ENCODE assay signal across 7 mouse cellular contexts in the genomic region with DNA sequence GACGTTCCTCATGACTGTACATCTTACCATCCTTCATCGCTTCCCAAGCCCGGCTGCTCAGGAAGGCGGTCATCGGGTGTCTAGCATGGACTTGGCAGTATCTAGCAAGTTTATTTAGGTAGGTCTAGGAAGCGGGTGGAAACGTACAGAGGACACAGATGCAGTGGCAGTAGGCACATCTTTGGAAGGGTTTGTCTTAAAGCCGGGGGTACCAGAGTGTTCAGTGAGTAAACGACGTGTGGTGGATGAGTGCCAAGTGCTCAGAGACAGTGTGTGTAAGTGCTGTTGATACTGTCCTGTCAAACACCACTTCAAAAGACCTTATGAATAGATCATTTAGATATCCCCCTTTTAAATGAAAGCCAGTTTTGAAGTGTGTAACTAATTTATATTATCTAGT. TPM values are rescaled to one million over a fixed set of nuclear protein-coding genes. Genes with fewer than 3 reads are reported as not detected.
DNase-seq lines count a peak whose midpoint lies in the region; ATAC-seq lines count a peak whose summit lies in the region.

No protein-coding gene starts in this region.

- H3K36me3 ChIP-seq in lung, embryonic 16.5 days (ENCODE audit: control insufficient read depth, insufficient read depth, low read length): peaks cover 26% of the 10 kb centered on the region
- H3K36me3 ChIP-seq in forebrain, embryonic 11.5 days (ENCODE audit: control insufficient read depth, insufficient read depth, low read length): no peaks in the 10 kb centered on the region
- H3K36me3 ChIP-seq in limb, embryonic 15.5 days: peaks cover 31% of the 10 kb centered on the region
- H3K36me3 ChIP-seq in stomach, embryonic 16.5 days (ENCODE audit: control insufficient read depth, insufficient read depth, low read length): peaks cover 8% of the 10 kb centered on the region

- WGBS in lung, embryonic 16.5 days: 19% methylated on average over 10 of the region's 10 CpGs
- WGBS in forebrain, embryonic 11.5 days: 71% methylated on average over 10 of the region's 10 CpGs
- 28% methylated on average over 10 of the region's 10 CpGs for WGBS in limb, embryonic 15.5 days
- WGBS in stomach, embryonic 16.5 days: 35% methylated on average over 10 of the region's 10 CpGs

- DNase-seq in lung, adult 18-20 months: no peak
- DNase-seq in forebrain, embryonic 11.5 days (ENCODE audit: low spot score): no peak
- no peak for DNase-seq in adrenal gland, postnatal 36 days
- no peak for DNase-seq in gastrocnemius, postnatal 10 days

- H3K27me3 ChIP-seq in lung, embryonic 16.5 days (ENCODE audit: control insufficient read depth, insufficient read depth, low read depth, low read length): no peaks in the 10 kb centered on the region
- H3K27me3 ChIP-seq in forebrain, embryonic 11.5 days (ENCODE audit: control insufficient read depth, insufficient read depth, low read length): no peaks in the 10 kb centered on the region
- H3K27me3 ChIP-seq in limb, embryonic 15.5 days: no peaks in the 10 kb centered on the region
- no peaks in the 10 kb centered on the region for H3K27me3 ChIP-seq in stomach, embryonic 16.5 days (ENCODE audit: control insufficient read depth, insufficient read depth, low read length)

- ATAC-seq in lung, embryonic 16.5 days (ENCODE audit: low read depth): peak; percentile 59
- no peak for ATAC-seq in forebrain, embryonic 11.5 days (replicated peaks; ENCODE audit: low FRiP score)
- no peak for ATAC-seq in limb, embryonic 15.5 days (ENCODE audit: insufficient number of reproducible peaks, low FRiP score, low TSS enrichment, low read depth)
- ATAC-seq in stomach, embryonic 16.5 days (ENCODE audit: insufficient read depth, low FRiP score): no peak

- H3K9me3 ChIP-seq in lung, embryonic 16.5 days (ENCODE audit: control insufficient read depth, low read length): no peaks in the 10 kb centered on the region
- H3K9me3 ChIP-seq in forebrain, embryonic 11.5 days (ENCODE audit: control insufficient read depth, low read length): no peaks in the 10 kb centered on the region
- no peaks in the 10 kb centered on the region for H3K9me3 ChIP-seq in limb, embryonic 15.5 days
- no peaks in the 10 kb centered on the region for H3K9me3 ChIP-seq in stomach, embryonic 16.5 days (replicated peaks; ENCODE audit: control insufficient read depth, low read length)

- H3K4me2 ChIP-seq in lung, embryonic 16.5 days (ENCODE audit: low read depth, low read length): peak overlapping the region; percentile 80
- peak overlapping the region; percentile 22; the same call in 1 of the 2 replicates for H3K4me2 ChIP-seq in forebrain, embryonic 11.5 days (ENCODE audit: low read depth, low read length, severe bottlenecking)
- peak overlapping the region; percentile 83 for H3K4me2 ChIP-seq in limb, embryonic 15.5 days
- peak overlapping the region; percentile 83 for H3K4me2 ChIP-seq in stomach, embryonic 16.5 days (ENCODE audit: low read depth, low read length)

- H3K4me3 ChIP-seq in lung, embryonic 16.5 days (ENCODE audit: low read length): peak overlapping the region; percentile 62
- no peak overlapping the region for H3K4me3 ChIP-seq in forebrain, embryonic 11.5 days (ENCODE audit: low read depth, low read length)
- H3K4me3 ChIP-seq in limb, embryonic 15.5 days: peak overlapping the region; percentile 66
- peak overlapping the region; percentile 78 for H3K4me3 ChIP-seq in stomach, embryonic 16.5 days (replicated peaks; ENCODE audit: low read length)

- H3K9ac ChIP-seq in lung, embryonic 16.5 days (ENCODE audit: low read length): peak overlapping the region; percentile 74
- no peak overlapping the region for H3K9ac ChIP-seq in forebrain, embryonic 11.5 days (ENCODE audit: low read length)
- H3K9ac ChIP-seq in limb, embryonic 15.5 days: no peak overlapping the region
- H3K9ac ChIP-seq in stomach, embryonic 16.5 days (ENCODE audit: low read length): peak overlapping the region; percentile 85

- H3K27ac ChIP-seq in lung, embryonic 16.5 days (ENCODE audit: low read length): no peak overlapping the region
- H3K27ac ChIP-seq in forebrain, embryonic 11.5 days (ENCODE audit: low read depth, low read length): no peak overlapping the region
- H3K27ac ChIP-seq in limb, embryonic 15.5 days: no peak overlapping the region; the same call in 1 of the 2 replicates
- H3K27ac ChIP-seq in stomach, embryonic 16.5 days (ENCODE audit: low read length): no peak overlapping the region

- H3K4me1 ChIP-seq in lung, embryonic 16.5 days (replicated peaks; ENCODE audit: control insufficient read depth, insufficient read depth, low read length): peaks cover 4% of the 10 kb centered on the region; the same call in 1 of the 2 replicates
- peaks cover 4% of the 10 kb centered on the region; the same call in 1 of the 2 replicates for H3K4me1 ChIP-seq in forebrain, embryonic 11.5 days (replicated peaks; ENCODE audit: control insufficient read depth, insufficient read depth, low read length)
- peaks cover 11% of the 10 kb centered on the region; the same call in 1 of the 2 replicates for H3K4me1 ChIP-seq in limb, embryonic 15.5 days
- H3K4me1 ChIP-seq in stomach, embryonic 16.5 days (ENCODE audit: control insufficient read depth, insufficient read depth, low read length): peaks cover 8% of the 10 kb centered on the region

RNA-seq across cellular contexts. Expression of gene Lxn, which starts 1.1 kb away (rescaled TPM):
- 185 and 190 TPM in 2 replicates for polyA plus RNA-seq in lung, embryonic 16.5 days (2015; fragmentation: Nextera tagmentation; extraction: Ambion mirVana)
- polyA plus RNA-seq in forebrain, embryonic 11.5 days (2014; fragmentation: Nextera tagmentation; extraction: Ambion mirVana): 48.9 and 51.6 TPM in 2 replicates
- polyA plus RNA-seq in limb, embryonic 15.5 days (2015; fragmentation: Nextera tagmentation; extraction: Ambion mirVana): 122 and 128 TPM in 2 replicates
- 91.4 and 95.1 TPM in 2 replicates for polyA plus RNA-seq in stomach, embryonic 16.5 days (2015; fragmentation: Nextera tagmentation; extraction: Ambion mirVana)
- 10 to 100 TPM in 1 of 2 experiments, 1 to 10 TPM in 1; 7.1 to 15.8 TPM for total RNA-seq in adrenal gland, postnatal 36 days (2021)
- total RNA-seq in gastrocnemius, postnatal 10 days (2021): 10 to 100 TPM; 13.9 to 15.0 TPM

RNA-seq across cellular contexts. Expression of gene Gfm1, which starts 32.7 kb away (rescaled TPM):
- polyA plus RNA-seq in lung, embryonic 16.5 days (2015; fragmentation: Nextera tagmentation; extraction: Ambion mirVana): 37.7 and 42.3 TPM in 2 replicates
- polyA plus RNA-seq in forebrain, embryonic 11.5 days (2014; fragmentation: Nextera tagmentation; extraction: Ambion mirVana): 49.9 and 52.7 TPM in 2 replicates
- 35.5 and 41.5 TPM in 2 replicates for polyA plus RNA-seq in limb, embryonic 15.5 days (2015; fragmentation: Nextera tagmentation; extraction: Ambion mirVana)
- 42.7 and 45.9 TPM in 2 replicates for polyA plus RNA-seq in stomach, embryonic 16.5 days (2015; fragmentation: Nextera tagmentation; extraction: Ambion mirVana)
- total RNA-seq in adrenal gland, postnatal 36 days (2021): 100 to 1,000 TPM; 102 to 108 TPM
- 10 to 100 TPM; 66.5 to 77.5 TPM for total RNA-seq in gastrocnemius, postnatal 10 days (2021)

RNA-seq across cellular contexts. Expression of gene Rarres1, which starts 52.7 kb away (rescaled TPM):
- 5.1 and 5.2 TPM in 2 replicates for polyA plus RNA-seq in lung, embryonic 16.5 days (2015; fragmentation: Nextera tagmentation; extraction: Ambion mirVana)
- 0.27 and 0.37 TPM in 2 replicates for polyA plus RNA-seq in forebrain, embryonic 11.5 days (2014; fragmentation: Nextera tagmentation; extraction: Ambion mirVana)
- polyA plus RNA-seq in limb, embryonic 15.5 days (2015; fragmentation: Nextera tagmentation; extraction: Ambion mirVana): 9.8 and 14.1 TPM in 2 replicates
- polyA plus RNA-seq in stomach, embryonic 16.5 days (2015; fragmentation: Nextera tagmentation; extraction: Ambion mirVana): 2.1 and 2.6 TPM in 2 replicates
- 1 to 10 TPM in 1 of 2 experiments, under 1 TPM in 1; 0.26 to 1.1 TPM for total RNA-seq in adrenal gland, postnatal 36 days (2021)
- 1 to 10 TPM; 3.2 to 3.3 TPM for total RNA-seq in gastrocnemius, postnatal 10 days (2021)

Comparison
In these comparisons a context has a peak if more than half of its experiments do, and no peak if none do; other contexts are left out.
1. H3K4me2 ChIP-seq: peak in every context shown above with its lines; median percentile 83 in limb, embryonic 15.5 days; 83 in stomach, embryonic 16.5 days; 80 in lung, embryonic 16.5 days; 22 in forebrain, embryonic 11.5 days.
2. H3K9ac ChIP-seq: peak in lung, embryonic 16.5 days (single experiment) and stomach, embryonic 16.5 days (single experiment); none in forebrain, embryonic 11.5 days (single experiment) and limb, embryonic 15.5 days (single experiment).